Mouse (Mus musculus) bone marrow macrophage, adult 2 months (primary cell): Measurements from ENCODE around the gene Tango6.

Experiments used
- CTCF ChIP-seq: IDR thresholded peaks from 2 replicates; pipeline ENCODE4 v1.5.1; 2012; ENCODE audit warnings: low read depth, mild to moderate bottlenecking, low read length, moderate library complexity
- POLR2A ChIP-seq: IDR thresholded peaks from 2 replicates; pipeline ENCODE4 v1.6.1; 2012; ENCODE audit warnings: mild to moderate bottlenecking, low read depth, low read length, borderline replicate concordance

GRCm38 (mm10) chr8:106697748-106698248 lies 14.9 kb downstream of the Tango6 start:
- TF ChIP-seq CTCF = no peak
- no peak for TF ChIP-seq POLR2A
